Mouse (Mus musculus) liver, embryonic 16.5 days (tissue): ENCODE data around the gene Mettl4. TPM values are rescaled to one million over a fixed set of nuclear protein-coding genes. Genes with fewer than 3 reads are reported as not detected.
"Not testable (repeated sequence)": the region's sequence is repeated elsewhere in the genome, so short reads cannot be mapped to it uniquely, and the experiment has no call there.

ENCODE experiments used
- ATAC-seq: fragments of 200-750 bp; cut with Nextera tagmentation; 2 replicates; pipeline ENCODE4 v1.8.0; 2017; ENCODE audit warnings: low read depth, mild to moderate bottlenecking, moderate number of reproducible peaks, moderate library complexity
- H3K27ac ChIP-seq: fragments of 300-500 bp; sonication (generic); 2 replicates; pipeline ENCODE4 v1.5.1; 2014; ENCODE audit warnings: mild to moderate bottlenecking, low read length
- H3K27me3 ChIP-seq: fragments of 300-500 bp; sonication (generic); 2 replicates; pipeline ENCODE4 v1.6.1; 2014; ENCODE audit warnings: low read depth, low read length, mixed read lengths; ENCODE audit not compliant: control insufficient read depth, insufficient read depth
- H3K36me3 ChIP-seq: fragments of 300-500 bp; sonication (generic); 2 replicates; pipeline ENCODE4 v1.6.1; 2014; ENCODE audit warnings: mild to moderate bottlenecking; ENCODE audit not compliant: control insufficient read depth, insufficient read depth
- H3K4me1 ChIP-seq: fragments of 300-500 bp; sonication (generic); 2 replicates; pipeline ENCODE4 v1.6.1; 2014; ENCODE audit warnings: low read depth, low read length, mixed read lengths; ENCODE audit not compliant: control insufficient read depth
- H3K4me2 ChIP-seq: fragments of 300-500 bp; sonication (generic); 2 replicates; pipeline ENCODE4 v1.6.1; 2014; ENCODE audit warnings: low read depth, low read length, mixed read lengths
- H3K4me3 ChIP-seq: fragments of 300-500 bp; sonication (generic); 2 replicates; pipeline ENCODE4 v1.5.1; 2014; ENCODE audit warnings: low read depth, mild to moderate bottlenecking, low read length
- H3K9ac ChIP-seq: fragments of 300-500 bp; sonication (generic); 2 replicates; pipeline ENCODE4 v1.6.1; 2014; ENCODE audit warnings: low read depth, low read length
- H3K9me3 ChIP-seq: fragments of 300-500 bp; sonication (generic); replicated peaks from 2 replicates; pipeline ENCODE4 v1.6.1; 2016; ENCODE audit warnings: low read length; ENCODE audit not compliant: control insufficient read depth
- WGBS: fragments of 180-500 bp; shearing (Covaris S2); extraction: QIAGEN DNeasy Blood & Tissue Kit; methylation state at CpG from one replicate; pipeline ENCODE4 v1.1.7; 2014; ENCODE audit not compliant: insufficient replicate concordance; 5-methylcytosine and 5-hydroxymethylcytosine counted together
- polyA plus RNA-seq: library from polyadenylated mRNA; unstranded; fragments of >200 nt; fragmentation: Nextera tagmentation; extraction: Ambion mirVana; gene quantifications from 2 replicates; pipeline ENCODE4 v1.2.1, GENCODE M21; 2015

Mettl4 gene
- polyA plus RNA-seq, 1 experiment from 2014 or later = 9.1 TPM

- H3K36me3 ChIP-seq = peaks cover 2% of the 10 kb centered on the region; the same call in 1 of the 2 replicates
- no peak for ATAC-seq
- no peaks in the 10 kb centered on the region for H3K9me3 ChIP-seq
- no peak overlapping the region for H3K4me2 ChIP-seq
- H3K4me1 ChIP-seq = no peaks in the 10 kb centered on the region
- no peaks in the 10 kb centered on the region for H3K27me3 ChIP-seq
- H3K27ac ChIP-seq = no peak overlapping the region
- no peak overlapping the region for H3K4me3 ChIP-seq
- 55% methylated on average over 4 of the region's 4 CpGs for WGBS
- no peak overlapping the region for H3K9ac ChIP-seq
Observed at GRCm38 (mm10) chr17:94735437-94735836, 14.4 kb downstream of the Mettl4 start.

- H3K4me1 ChIP-seq, H3K9me3 ChIP-seq, H3K36me3 ChIP-seq, H3K27me3 ChIP-seq, H3K27ac ChIP-seq, H3K9ac ChIP-seq, H3K4me2 ChIP-seq, H3K4me3 ChIP-seq, ATAC-seq: not testable (repeated sequence)
- 28% methylated on average over 2 of the region's 2 CpGs for WGBS
Observed at GRCm38 (mm10) chr17:94730416-94730815, 19.4 kb downstream of the Mettl4 start.

GRCm38 (mm10) chr17:94726750-94727149, 23.1 kb downstream of the Mettl4 start:
- no peak overlapping the region for H3K27ac ChIP-seq
- no peaks in the 10 kb centered on the region for H3K4me1 ChIP-seq
- no peak for ATAC-seq
- 66% methylated on average over 4 of the region's 4 CpGs for WGBS
- H3K4me3 ChIP-seq = no peak overlapping the region
- H3K27me3 ChIP-seq = no peaks in the 10 kb centered on the region
- H3K36me3 ChIP-seq = 0 out of 2 replicates have a peak, but pooled peaks cover 2% of the 10 kb centered on the region
- no peak overlapping the region for H3K4me2 ChIP-seq
- no peaks in the 10 kb centered on the region for H3K9me3 ChIP-seq
- no peak overlapping the region for H3K9ac ChIP-seq

- 80% methylated on average over 6 of the region's 6 CpGs for WGBS
- H3K36me3 ChIP-seq = no peaks in the 10 kb centered on the region
- H3K4me2 ChIP-seq = no peak overlapping the region
- no peak overlapping the region for H3K4me3 ChIP-seq
- H3K27me3 ChIP-seq = no peaks in the 10 kb centered on the region
- no peak for ATAC-seq
- H3K9me3 ChIP-seq = no peaks in the 10 kb centered on the region
- H3K27ac ChIP-seq = no peak overlapping the region
- no peak overlapping the region for H3K9ac ChIP-seq
- no peaks in the 10 kb centered on the region for H3K4me1 ChIP-seq
Observed at GRCm38 (mm10) chr17:94673515-94674317, 76.1 kb downstream of the Mettl4 start.
